Mouse (Mus musculus): ENCODE results near the gene Sema3c. TPM values are rescaled to one million over a fixed set of nuclear protein-coding genes. Genes with fewer than 3 reads are reported as not detected.
"Not testable (repeated sequence)": the region's sequence is repeated elsewhere in the genome, so short reads cannot be mapped to it uniquely, and the experiment has no call there.

Gene Sema3c
- not detected in 2 replicates for polyA plus RNA-seq (2012; ENCODE audit: insufficient read depth, insufficient read length, low replicate concordance, missing spikeins)

GRCm38 (mm10) chr5:17573694-17574380 lies at the start of gene Sema3c:
Sema3c (plus strand) TSS chr5:17574281.
- no peaks in the 10 kb centered on the region for H3K4me1 ChIP-seq (ENCODE audit: control insufficient read depth, insufficient read depth, low read length)

DNA sequence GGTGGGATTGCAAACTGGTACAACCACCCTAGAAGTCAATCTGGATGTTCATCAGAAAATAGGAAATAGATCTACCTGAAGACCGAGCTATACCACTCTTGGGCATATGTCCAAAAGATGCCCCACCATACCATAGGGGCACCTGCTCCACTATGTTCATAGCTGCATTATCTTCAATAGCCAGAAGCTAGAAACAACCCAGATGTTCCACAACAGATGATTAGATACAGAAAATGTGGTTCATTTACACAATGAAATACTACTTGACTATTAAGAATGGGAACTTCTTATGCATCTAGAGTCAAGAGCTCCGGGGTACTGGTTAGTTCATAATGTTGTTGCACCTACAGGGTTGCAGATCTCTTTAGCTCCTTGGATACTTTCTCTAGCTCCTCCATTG lies 42.9 kb upstream of the Sema3c start:
- not testable (repeated sequence) for H3K4me1 ChIP-seq (ENCODE audit: control insufficient read depth, insufficient read depth, low read length); H3K27ac ChIP-seq (ENCODE audit: insufficient read depth, low read depth, low read length); H3K4me3 ChIP-seq (ENCODE audit: insufficient read depth, low read depth, low read length)
- WGBS: 95% methylated on average over 2 of the region's 2 CpGs

More at GRCm38 (mm10) chr5:17573694-17574380, at the start of gene Sema3c:
- 2% methylated on average over 16 of the region's 16 CpGs for WGBS
- no peak for TF ChIP-seq POLR2A (IDR thresholded peaks at IDR 0.05; ENCODE audit: insufficient read depth, low read depth, low read length)
- TF ChIP-seq CTCF (IDR thresholded peaks at IDR 0.05; ENCODE audit: insufficient read depth, low read depth, low read length): no peak
- Histone ChIP-seq H3K4me3 (ENCODE audit: insufficient read depth, low read depth, low read length) (peak within 1 kb of the TSS; percentile 79), H3K27ac (ENCODE audit: insufficient read depth, low read depth, low read length) (peak within 1 kb of the TSS; percentile 82)

GRCm38 (mm10) chr5:17543141-17543540 lies 30.9 kb upstream of the Sema3c start:
- no peak overlapping the region for H3K27ac ChIP-seq (ENCODE audit: insufficient read depth, low read depth, low read length)
- H3K4me1 ChIP-seq (ENCODE audit: control insufficient read depth, insufficient read depth, low read length): no peaks in the 10 kb centered on the region
- WGBS: 56% methylated on average over 4 of the region's 4 CpGs
- no peak overlapping the region for H3K4me3 ChIP-seq (ENCODE audit: insufficient read depth, low read depth, low read length)
- no peak for TF ChIP-seq CTCF (IDR thresholded peaks at IDR 0.05; ENCODE audit: insufficient read depth, low read depth, low read length)
- TF ChIP-seq POLR2A (IDR thresholded peaks at IDR 0.05; ENCODE audit: insufficient read depth, low read depth, low read length): no peak

DNA sequence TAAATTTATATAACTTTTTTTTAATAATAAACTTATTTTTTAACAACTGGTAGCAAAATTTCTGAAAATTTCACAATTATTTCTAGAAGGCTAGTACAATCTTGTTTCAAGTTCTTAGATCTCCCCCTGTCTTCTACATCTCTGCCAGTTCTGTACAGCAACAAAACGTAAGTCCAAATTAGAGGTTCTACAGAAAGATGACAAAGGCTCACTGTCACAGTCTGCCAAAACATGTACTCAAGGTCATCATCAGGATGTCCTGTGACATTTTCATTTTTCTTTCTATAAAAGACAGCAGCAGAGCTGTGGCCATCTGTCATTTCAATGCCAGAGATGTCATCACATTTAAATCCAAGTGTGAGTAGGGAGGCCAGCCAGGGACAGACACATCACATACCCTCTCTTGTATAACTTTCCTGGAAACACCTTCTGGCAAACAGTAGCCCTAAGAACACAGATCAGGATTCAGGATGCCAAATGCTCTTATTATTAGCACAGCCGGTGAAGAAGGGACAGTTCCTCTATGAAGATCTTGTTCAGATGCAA lies 29.1 kb upstream of the Sema3c start:
- Histone ChIP-seq H3K4me3 (ENCODE audit: insufficient read depth, low read depth, low read length) (no peak overlapping the region), H3K27ac (ENCODE audit: insufficient read depth, low read depth, low read length) (no peak overlapping the region), H3K4me1 (ENCODE audit: control insufficient read depth, insufficient read depth, low read length) (no peaks in the 10 kb centered on the region)
- no peak for TF ChIP-seq POLR2A (IDR thresholded peaks at IDR 0.05; ENCODE audit: insufficient read depth, low read depth, low read length)
- WGBS: 86% methylated on average over 2 of the region's 2 CpGs

DNA sequence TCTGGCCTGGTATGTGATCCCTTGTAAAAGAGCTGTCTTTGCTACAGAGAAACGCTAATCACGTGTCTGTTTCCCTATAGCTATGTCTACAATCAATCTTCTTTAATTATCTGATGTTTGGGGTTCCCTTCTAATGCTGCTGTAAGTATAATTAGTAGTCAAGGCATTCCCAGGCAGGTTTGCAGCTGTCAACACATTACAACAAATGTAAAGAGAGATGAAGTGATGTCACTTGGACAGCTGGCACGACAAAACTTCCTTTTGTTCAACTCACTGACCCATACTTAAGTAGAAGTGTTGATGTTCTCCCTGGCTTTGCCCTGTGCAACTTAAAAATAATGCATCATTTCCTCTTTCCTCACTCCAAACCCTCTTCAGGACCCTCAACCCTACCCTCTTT lies 22.4 kb upstream of the Sema3c start:
- 81% methylated on average over 3 of the region's 3 CpGs for WGBS
- no peak for TF ChIP-seq CTCF (IDR thresholded peaks at IDR 0.05; ENCODE audit: insufficient read depth, low read depth, low read length)
- no peak for TF ChIP-seq POLR2A (IDR thresholded peaks at IDR 0.05; ENCODE audit: insufficient read depth, low read depth, low read length)
- Histone ChIP-seq H3K27ac (ENCODE audit: insufficient read depth, low read depth, low read length) (no peak overlapping the region), H3K4me3 (ENCODE audit: insufficient read depth, low read depth, low read length) (no peak overlapping the region), H3K4me1 (ENCODE audit: control insufficient read depth, insufficient read depth, low read length) (no peaks in the 10 kb centered on the region)

GRCm38 (mm10) chr5:17556073-17556473 lies 18.0 kb upstream of the Sema3c start:
- WGBS: 46% methylated on average over 7 of the region's 7 CpGs
- no peaks in the 10 kb centered on the region for H3K4me1 ChIP-seq (ENCODE audit: control insufficient read depth, insufficient read depth, low read length)
- TF ChIP-seq CTCF (IDR thresholded peaks at IDR 0.05; ENCODE audit: insufficient read depth, low read depth, low read length): no peak
- no peak for TF ChIP-seq POLR2A (IDR thresholded peaks at IDR 0.05; ENCODE audit: insufficient read depth, low read depth, low read length)

DNA sequence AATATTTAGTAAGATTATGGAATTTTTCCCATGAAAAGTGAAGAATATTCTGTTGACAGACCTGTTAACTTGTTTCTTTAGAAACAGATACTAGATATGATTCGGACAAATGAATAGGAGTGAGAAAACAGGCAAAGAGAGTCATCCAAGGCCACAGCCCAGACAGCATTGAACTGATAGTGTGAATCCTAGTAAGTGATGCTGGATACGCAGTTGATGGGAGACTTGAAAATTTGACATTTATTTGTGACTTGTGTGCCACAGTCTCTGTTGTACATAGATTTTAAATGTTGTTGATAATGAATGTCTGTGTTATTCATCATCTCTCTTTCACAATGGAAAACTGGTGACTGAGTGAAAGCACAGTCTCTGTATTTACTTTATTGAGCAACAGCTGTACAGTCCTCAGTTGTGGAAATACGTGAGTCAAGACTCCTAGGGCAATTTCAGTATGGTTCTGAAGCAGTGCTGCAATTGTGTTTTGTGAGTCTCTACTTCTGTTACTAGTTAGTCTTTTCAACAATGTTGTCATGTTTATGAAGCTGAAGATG lies 17.3 kb upstream of the Sema3c start:
- 97% methylated on average over 3 of the region's 3 CpGs for WGBS
- TF ChIP-seq POLR2A (IDR thresholded peaks at IDR 0.05; ENCODE audit: insufficient read depth, low read depth, low read length) (no peak), CTCF (IDR thresholded peaks at IDR 0.05; ENCODE audit: insufficient read depth, low read depth, low read length) (no peak)
- Histone ChIP-seq H3K4me3 (ENCODE audit: insufficient read depth, low read depth, low read length) (no peak overlapping the region), H3K4me1 (ENCODE audit: control insufficient read depth, insufficient read depth, low read length) (no peaks in the 10 kb centered on the region), H3K27ac (ENCODE audit: insufficient read depth, low read depth, low read length) (no peak overlapping the region)

More at GRCm38 (mm10) chr5:17556073-17556473, 18.0 kb upstream of the Sema3c start:
- H3K27ac ChIP-seq (ENCODE audit: insufficient read depth, low read depth, low read length): no peak overlapping the region
- H3K4me3 ChIP-seq (ENCODE audit: insufficient read depth, low read depth, low read length): no peak overlapping the region

GRCm38 (mm10) chr5:17571571-17571970 lies 2.5 kb upstream of the Sema3c start:
- Histone ChIP-seq H3K27ac (ENCODE audit: insufficient read depth, low read depth, low read length) (no peak overlapping the region), H3K4me1 (ENCODE audit: control insufficient read depth, insufficient read depth, low read length) (no peaks in the 10 kb centered on the region), H3K4me3 (ENCODE audit: insufficient read depth, low read depth, low read length) (no peak overlapping the region)
- WGBS: 89% methylated on average over 6 of the region's 6 CpGs
- TF ChIP-seq POLR2A (IDR thresholded peaks at IDR 0.05; ENCODE audit: insufficient read depth, low read depth, low read length): no peak
- no peak for TF ChIP-seq CTCF (IDR thresholded peaks at IDR 0.05; ENCODE audit: insufficient read depth, low read depth, low read length)

DNA sequence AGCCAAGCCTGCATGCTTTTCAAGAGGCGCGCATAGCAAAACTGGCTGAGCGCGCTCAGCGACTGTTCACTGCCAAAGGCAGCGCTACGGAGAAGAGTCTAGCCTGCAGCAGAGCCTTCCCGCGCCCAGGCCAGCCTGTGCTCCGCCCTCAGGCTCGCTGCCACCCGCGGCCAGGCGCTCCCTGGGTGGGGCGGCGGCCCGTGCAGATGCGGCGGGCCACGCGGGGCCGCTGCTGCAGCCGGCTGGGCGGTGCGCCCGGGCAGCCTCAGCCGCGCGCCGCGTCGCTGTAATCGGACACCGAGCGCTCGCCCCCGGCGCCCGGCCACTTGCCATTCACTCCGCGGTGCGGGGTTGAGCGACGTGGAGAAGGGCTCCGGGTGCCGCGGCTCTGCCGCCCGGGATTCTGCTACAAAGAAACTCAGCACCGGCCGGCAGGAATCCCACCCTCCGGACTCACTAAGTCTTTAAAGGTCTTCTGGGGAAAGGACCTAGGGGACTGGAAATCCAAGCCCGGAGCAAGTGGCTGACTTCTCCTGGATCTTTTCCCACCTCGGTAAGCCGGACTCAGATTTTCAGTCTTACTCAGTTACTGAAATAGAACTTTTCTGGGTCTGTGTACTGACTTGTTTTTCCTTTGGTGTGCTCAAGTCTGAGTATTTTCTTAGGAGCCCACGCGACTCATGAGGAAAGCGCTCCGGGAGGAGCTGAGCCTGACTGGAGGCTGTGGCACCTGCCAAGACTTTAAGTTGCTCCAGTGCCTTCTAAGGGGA lies 517 bp downstream of the Sema3c start:
- under 1% methylated on average over 59 of the region's 59 CpGs for WGBS
- peak overlapping the region; percentile 82 for H3K27ac ChIP-seq (ENCODE audit: insufficient read depth, low read depth, low read length)

More for the DNA sequence above, 517 bp downstream of the Sema3c start:
- Histone ChIP-seq H3K4me3 (ENCODE audit: insufficient read depth, low read depth, low read length) (peak overlapping the region; percentile 79), H3K4me1 (ENCODE audit: control insufficient read depth, insufficient read depth, low read length) (no peaks in the 10 kb centered on the region)
- TF ChIP-seq CTCF (IDR thresholded peaks at IDR 0.05; ENCODE audit: insufficient read depth, low read depth, low read length): no peak
- no peak for TF ChIP-seq POLR2A (IDR thresholded peaks at IDR 0.05; ENCODE audit: insufficient read depth, low read depth, low read length)

Data from olfactory bulb, adult 2 months (tissue).